Mouse (Mus musculus) C2C12 (cell line): Measurements from ENCODE around the gene Fam205c.
"Not testable (repeated sequence)": the region's sequence is repeated elsewhere in the genome, so short reads cannot be mapped to it uniquely, and the experiment has no call there.

Experiments
- CEBPB ChIP-seq: IDR thresholded peaks from one replicate; pipeline ENCODE4 v1.6.1; 2011; ENCODE audit warnings: low read depth, mild to moderate bottlenecking, control low read depth, moderate library complexity
- CTCF ChIP-seq: IDR thresholded peaks from one replicate; pipeline ENCODE4 v1.5.1; 2011; ENCODE audit not compliant: control insufficient read depth, insufficient read depth, insufficient read length
- FOSL1 ChIP-seq: IDR thresholded peaks from one replicate; pipeline ENCODE4 v1.8.0; 2011; ENCODE audit warnings: mild to moderate bottlenecking, low read length; ENCODE audit not compliant: poor library complexity, insufficient read depth, severe bottlenecking
- MAX ChIP-seq: IDR thresholded peaks from one replicate; pipeline ENCODE4 v1.6.1; 2011; ENCODE audit warnings: mild to moderate bottlenecking, control low read depth
- MYOD1 ChIP-seq: IDR thresholded peaks from one replicate; pipeline ENCODE4 v1.6.1; 2011; ENCODE audit warnings: low read depth; ENCODE audit not compliant: control insufficient read depth, insufficient read length
- MYOG ChIP-seq: IDR thresholded peaks from one replicate; pipeline ENCODE4 v1.6.1; 2011; ENCODE audit not compliant: control insufficient read depth, insufficient read length; ENCODE audit errors: extremely low read depth
- USF1 ChIP-seq: IDR thresholded peaks from one replicate; pipeline ENCODE4 v1.6.1; 2011; ENCODE audit warnings: low read depth, mild to moderate bottlenecking, control low read depth, moderate library complexity

- TF ChIP-seq CEBPB, CTCF, MYOG, MYOD1, FOSL1, USF1, MAX: not testable (repeated sequence)
Measured at GRCm38 (mm10) chr4:42853788-42854187, 20.2 kb downstream of the Fam205c start, which contains the start of gene Fam205a1.
